In the genomic region with DNA sequence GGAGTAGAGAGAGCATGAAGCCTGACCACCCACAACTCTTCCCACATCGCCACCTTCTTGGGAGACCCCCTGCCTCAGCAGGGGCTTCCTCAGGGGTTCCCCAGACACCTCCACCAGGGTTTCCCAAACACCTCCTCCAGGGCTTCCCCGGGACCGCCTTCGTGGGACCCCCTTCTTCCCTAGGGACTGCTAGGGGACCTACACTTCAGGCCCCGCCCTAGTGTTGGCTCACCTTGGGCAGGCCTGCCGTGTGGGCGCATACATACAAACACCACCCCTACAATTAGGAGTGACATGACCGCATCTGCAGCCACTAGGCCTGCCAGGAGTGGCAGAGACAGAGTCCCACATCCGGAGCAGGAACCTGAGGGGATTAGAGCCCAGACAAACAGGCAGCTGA, we compare ENCODE assay signal across 16 mouse cellular contexts. TPM values are rescaled to one million over a fixed set of nuclear protein-coding genes. Genes with fewer than 3 reads are reported as not detected.
DNase-seq lines count a peak whose midpoint lies in the region; ATAC-seq and TF ChIP-seq lines count a peak whose summit lies in the region.
"Had no signal": no experiment of that assay in that cellular context is flagged by ENCODE, and none has a peak within 500 bp of the region (broad histone marks: within the 10 kb centered on the region; RNA-seq: fewer than 3 reads in every experiment).

No protein-coding gene starts in this region.

- H3K27me3 ChIP-seq in liver, embryonic 14.5 days (ENCODE audit: control insufficient read depth, insufficient read depth, low read length): 0 out of 2 replicates have a peak, but pooled peaks cover 1% of the 10 kb centered on the region
- H3K27me3 ChIP-seq in embryonic facial prominence, embryonic 10.5 days (replicated peaks; ENCODE audit: low read depth, poor library complexity, severe bottlenecking): peaks cover 31% of the 10 kb centered on the region
- H3K27me3 ChIP-seq in hindbrain, embryonic 11.5 days (ENCODE audit: control insufficient read depth, insufficient read depth, low read length): no peaks in the 10 kb centered on the region
- H3K27me3 ChIP-seq: forebrain, embryonic 13.5 days; stomach, embryonic 15.5 days had no signal

- H3K9me3 ChIP-seq in ES-E14 (ENCODE audit: control insufficient read depth, insufficient read depth, low read depth, low read length): no peaks in the 10 kb centered on the region
- no peaks in the 10 kb centered on the region for H3K9me3 ChIP-seq in liver, embryonic 14.5 days (ENCODE audit: control insufficient read depth, low read length)
- peaks cover 6% of the 10 kb centered on the region; the same call in 1 of the 2 replicates for H3K9me3 ChIP-seq in embryonic facial prominence, embryonic 10.5 days
- no peaks in the 10 kb centered on the region for H3K9me3 ChIP-seq in hindbrain, embryonic 11.5 days (ENCODE audit: control insufficient read depth, low read length)
- H3K9me3 ChIP-seq: G1E; hindbrain, embryonic 10.5 days; stomach, embryonic 15.5 days had no signal

- H3K4me2 ChIP-seq in liver, embryonic 14.5 days (ENCODE audit: low read depth): 0 out of 2 replicates have a peak overlapping the region, but pooled peaks have one; percentile 11
- H3K4me2 ChIP-seq in hindbrain, embryonic 11.5 days (replicated peaks; ENCODE audit: low read depth, low read length): no peak overlapping the region
- H3K4me2 ChIP-seq: forebrain, embryonic 13.5 days; kidney, embryonic 15.5 days; limb, embryonic 13.5 days; stomach, embryonic 15.5 days had no signal

- no peak for ATAC-seq in liver, embryonic 14.5 days (ENCODE audit: insufficient read depth)
- ATAC-seq in hindbrain, embryonic 11.5 days (ENCODE audit: low FRiP score): no peak
- ATAC-seq: forebrain, embryonic 13.5 days had no signal

- 35% methylated on average over 9 of the region's 9 CpGs for WGBS in liver, embryonic 14.5 days (ENCODE audit: insufficient replicate concordance)
- WGBS in embryonic facial prominence, embryonic 10.5 days: 75% methylated on average over 9 of the region's 9 CpGs
- WGBS in hindbrain, embryonic 11.5 days: 82% methylated on average over 9 of the region's 9 CpGs

- no peak overlapping the region for H3K27ac ChIP-seq in ES-E14 (ENCODE audit: insufficient read depth, low read depth, low read length, poor library complexity, severe bottlenecking)
- H3K27ac ChIP-seq in liver, embryonic 14.5 days: no peak overlapping the region
- no peak overlapping the region for H3K27ac ChIP-seq in embryonic facial prominence, embryonic 10.5 days (replicated peaks)
- H3K27ac ChIP-seq in hindbrain, embryonic 11.5 days (ENCODE audit: low read depth, low read length): no peak overlapping the region
- H3K27ac ChIP-seq: forebrain, embryonic 13.5 days; hindbrain, embryonic 10.5 days; kidney, embryonic 15.5 days; limb, embryonic 13.5 days; stomach, embryonic 15.5 days had no signal

- TF ChIP-seq CTCF in liver, embryonic 14.5 days (IDR thresholded peaks at IDR 0.05; ENCODE audit: low read depth): no peak

- no peak for TF ChIP-seq EP300 in liver, embryonic 14.5 days (IDR thresholded peaks at IDR 0.05; ENCODE audit: low read depth)

- H3K36me3 ChIP-seq in ES-E14 (ENCODE audit: control insufficient read depth, insufficient read depth, low read length, poor library complexity, severe bottlenecking): no peaks in the 10 kb centered on the region
- no peaks in the 10 kb centered on the region for H3K36me3 ChIP-seq in liver, embryonic 14.5 days (replicated peaks; ENCODE audit: control insufficient read depth, insufficient read depth, low read depth)
- no peaks in the 10 kb centered on the region for H3K36me3 ChIP-seq in embryonic facial prominence, embryonic 10.5 days (replicated peaks)
- H3K36me3 ChIP-seq in hindbrain, embryonic 11.5 days (ENCODE audit: control insufficient read depth, insufficient read depth, low read length): no peaks in the 10 kb centered on the region
- H3K36me3 ChIP-seq: G1E; hindbrain, embryonic 10.5 days; kidney, embryonic 15.5 days; limb, embryonic 13.5 days; stomach, embryonic 15.5 days had no signal

- DNase-seq in B cell, adult 2 months: peak; percentile 62 to 66
- DNase-seq in ES-E14 (ENCODE audit: low read depth, low spot score): no peak
- no peak for DNase-seq in liver, embryonic 14.5 days (ENCODE audit: low read depth in 3 of 3, low spot score in 3 of 3)
- peak; percentile 61 to 72 for DNase-seq in spleen, postnatal 36 days (ENCODE audit: low spot score in 2 of 2)
- no peak for DNase-seq in c-Kit-positive CD71-positive TER-119-positive erythroid progenitor cells, embryonic 14.5 days (ENCODE audit: low spot score)
- DNase-seq in embryonic facial prominence, embryonic 10.5 days (ENCODE audit: low spot score): no peak
- DNase-seq in hindbrain, embryonic 11.5 days (ENCODE audit: low spot score): no peak
- no peak for DNase-seq in frontal cortex, postnatal 25 days (ENCODE audit: low spot score in 2 of 2)
- DNase-seq: cerebellum, adult 18-20 months had no signal

- peak overlapping the region in 1 of 2 experiments; percentile 44; a peak in 2 of 4 replicates for H3K4me3 ChIP-seq in ES-E14 (ENCODE audit: insufficient read depth in 1 of 2, low read depth in 1 of 2, low read length in 2 of 2, poor library complexity in 1 of 2, severe bottlenecking in 1 of 2)
- H3K4me3 ChIP-seq in liver, embryonic 14.5 days (ENCODE audit: insufficient read depth in 1 of 2, low read depth in 2 of 2, low read length in 2 of 2): no peak overlapping the region
- no peak overlapping the region for H3K4me3 ChIP-seq in embryonic facial prominence, embryonic 10.5 days
- H3K4me3 ChIP-seq in hindbrain, embryonic 11.5 days (ENCODE audit: low read depth, low read length): no peak overlapping the region
- H3K4me3 ChIP-seq: forebrain, embryonic 13.5 days; hindbrain, embryonic 10.5 days; kidney, embryonic 15.5 days; limb, embryonic 13.5 days; stomach, embryonic 15.5 days had no signal

- H3K9ac ChIP-seq in ES-E14 (ENCODE audit: insufficient read depth, low read depth, low read length, poor library complexity, severe bottlenecking): peak overlapping the region; percentile 22; the same call in 1 of the 2 replicates
- no peak overlapping the region for H3K9ac ChIP-seq in liver, embryonic 14.5 days (replicated peaks)
- no peak overlapping the region for H3K9ac ChIP-seq in hindbrain, embryonic 11.5 days (ENCODE audit: low read depth, low read length)
- H3K9ac ChIP-seq: forebrain, embryonic 13.5 days; kidney, embryonic 15.5 days; limb, embryonic 13.5 days; stomach, embryonic 15.5 days had no signal

- in situ Hi-C loops in ES-E14 (cut with MboI; ENCODE audit: low sequenced_read_pairs in 2 of 2, unreplicated experiment in 2 of 2): no loop called here

- H3K4me1 ChIP-seq in ES-E14 (ENCODE audit: control insufficient read depth in 2 of 2, insufficient read depth in 2 of 2, low read length in 2 of 2, poor library complexity in 1 of 2): peaks cover 0 to 4% of the 10 kb centered on the region in 2 experiments; a peak in 1 of 4 replicates
- H3K4me1 ChIP-seq in liver, embryonic 14.5 days (replicated peaks; ENCODE audit: control insufficient read depth in 2 of 2, insufficient read depth in 2 of 2, low read length in 1 of 2): peaks cover 0 to 17% of the 10 kb centered on the region in 2 experiments; a peak in 3 of 4 replicates
- peaks cover 17% of the 10 kb centered on the region for H3K4me1 ChIP-seq in embryonic facial prominence, embryonic 10.5 days
- no peaks in the 10 kb centered on the region; the same call in 1 of the 2 replicates for H3K4me1 ChIP-seq in hindbrain, embryonic 11.5 days (replicated peaks; ENCODE audit: control insufficient read depth, insufficient read depth, low read length)

TF ChIP-seq in ES-E14, 5 proteins besides CTCF, POLR2A, EP300 and RAD21 (continues in another document):
- TF ChIP-seq ZC3H11A (IDR thresholded peaks at IDR 0.05; ENCODE audit: borderline replicate concordance, low read depth, low read length) (no peak), HCFC1 (IDR thresholded peaks at IDR 0.05; ENCODE audit: borderline replicate concordance, insufficient read depth, low read length) (no peak), MAFK (IDR thresholded peaks at IDR 0.05; ENCODE audit: insufficient read depth, low read depth, low read length) (no peak), ZNF384 (IDR thresholded peaks at IDR 0.05; ENCODE audit: low read depth, low read length) (no peak)

RNA-seq across cellular contexts. Expression of gene Hcst, which starts 1.8 kb away (rescaled TPM):
- total RNA-seq in ES-E14 (2012; rRNA removed): not detected in 2 replicates
- polyA plus RNA-seq in liver, embryonic 14.5 days (2012; rRNA removed): 3.3 and 4.7 TPM in 2 replicates
- 4.5 and 4.9 TPM in 2 replicates for polyA plus RNA-seq in liver, embryonic 14.5 days (2014; fragmentation: Nextera tagmentation; extraction: Ambion mirVana)
- not detected in 2 replicates for polyA plus RNA-seq in embryonic facial prominence, embryonic 10.5 days (2016; fragmentation: Nextera tagmentation; extraction: Ambion mirVana)
- 0.39 and 0.62 TPM in 2 replicates for polyA plus RNA-seq in hindbrain, embryonic 11.5 days (2014; fragmentation: Nextera tagmentation; extraction: Ambion mirVana)

RNA-seq across cellular contexts. Expression of gene Nfkbid, which starts 3.7 kb away (rescaled TPM):
- total RNA-seq in ES-E14 (2012; rRNA removed): 4.2 and 8.2 TPM in 2 replicates
- polyA plus RNA-seq in liver, embryonic 14.5 days (2012; rRNA removed): 0.92 and 1.2 TPM in 2 replicates
- 0.69 and 1.1 TPM in 2 replicates for polyA plus RNA-seq in liver, embryonic 14.5 days (2014; fragmentation: Nextera tagmentation; extraction: Ambion mirVana)
- polyA plus RNA-seq in embryonic facial prominence, embryonic 10.5 days (2016; fragmentation: Nextera tagmentation; extraction: Ambion mirVana): 1.1 and 1.8 TPM in 2 replicates
- polyA plus RNA-seq in hindbrain, embryonic 11.5 days (2014; fragmentation: Nextera tagmentation; extraction: Ambion mirVana): 1.5 and 1.8 TPM in 2 replicates

RNA-seq across cellular contexts. Expression of gene Tyrobp, which starts 4.3 kb away (rescaled TPM):
- not detected in 2 replicates for total RNA-seq in ES-E14 (2012; rRNA removed)
- 78.3 and 95.0 TPM in 2 replicates for polyA plus RNA-seq in liver, embryonic 14.5 days (2012; rRNA removed)
- polyA plus RNA-seq in liver, embryonic 14.5 days (2014; fragmentation: Nextera tagmentation; extraction: Ambion mirVana): 105 and 113 TPM in 2 replicates
- polyA plus RNA-seq in embryonic facial prominence, embryonic 10.5 days (2016; fragmentation: Nextera tagmentation; extraction: Ambion mirVana): 11.8 and 15.4 TPM in 2 replicates
- 19.3 and 23.1 TPM in 2 replicates for polyA plus RNA-seq in hindbrain, embryonic 11.5 days (2014; fragmentation: Nextera tagmentation; extraction: Ambion mirVana)

RNA-seq across cellular contexts. Expression of gene Aplp1, which starts 27.5 kb away (rescaled TPM):
- 36.9 and 63.7 TPM in 2 replicates for total RNA-seq in ES-E14 (2012; rRNA removed)
- 2.9 and 4.0 TPM in 2 replicates for polyA plus RNA-seq in liver, embryonic 14.5 days (2012; rRNA removed)
- polyA plus RNA-seq in liver, embryonic 14.5 days (2014; fragmentation: Nextera tagmentation; extraction: Ambion mirVana): 3.5 and 4.5 TPM in 2 replicates
- polyA plus RNA-seq in embryonic facial prominence, embryonic 10.5 days (2016; fragmentation: Nextera tagmentation; extraction: Ambion mirVana): 28.6 and 32.3 TPM in 2 replicates
- polyA plus RNA-seq in hindbrain, embryonic 11.5 days (2014; fragmentation: Nextera tagmentation; extraction: Ambion mirVana): 165 and 169 TPM in 2 replicates
- total RNA-seq: megakaryocyte-erythroid progenitor cell, adult 5-6 weeks had no signal
- polyA plus RNA-seq: G1E had no signal

RNA-seq across cellular contexts. Expression of gene Kirrel2, which starts 39.6 kb away (rescaled TPM):
- 10.7 and 29.8 TPM in 2 replicates for total RNA-seq in ES-E14 (2012; rRNA removed)
- polyA plus RNA-seq in liver, embryonic 14.5 days (2012; rRNA removed): 0.10 and 0.30 TPM in 2 replicates
- 0.18 TPM in 1 of 2 replicates, not detected in the other for polyA plus RNA-seq in liver, embryonic 14.5 days (2014; fragmentation: Nextera tagmentation; extraction: Ambion mirVana)
- polyA plus RNA-seq in embryonic facial prominence, embryonic 10.5 days (2016; fragmentation: Nextera tagmentation; extraction: Ambion mirVana): 1.3 and 2.2 TPM in 2 replicates
- 18.6 and 25.8 TPM in 2 replicates for polyA plus RNA-seq in hindbrain, embryonic 11.5 days (2014; fragmentation: Nextera tagmentation; extraction: Ambion mirVana)
- total RNA-seq: G1E; megakaryocyte-erythroid progenitor cell, adult 5-6 weeks had no signal
- polyA plus RNA-seq: G1E had no signal

Comparison
In these comparisons a context has a peak if more than half of its experiments do, and no peak if none do; other contexts are left out.
1. DNase-seq: peak in B cell, adult 2 months (2 of 2) and spleen, postnatal 36 days (2 of 2); none in ES-E14 (single experiment), liver, embryonic 14.5 days (0 of 3), c-Kit-positive CD71-positive TER-119-positive erythroid progenitor cells, embryonic 14.5 days (single experiment), embryonic facial prominence, embryonic 10.5 days (single experiment), hindbrain, embryonic 11.5 days (single experiment) and frontal cortex, postnatal 25 days (0 of 2).